Comparison of ENCODE assay signal across 18 mouse cellular contexts in genomic region chr2:124605341-124605740, GRCm38 (mm10).
A peak's percentile ranks its signal among the peaks of the same experiment; 100 is the strongest.
DNase-seq lines count a peak whose midpoint lies in the region; ATAC-seq and TF ChIP-seq lines count a peak whose summit lies in the region.
"Had no signal": no experiment of that assay in that cellular context is flagged by ENCODE, and none has a peak within 500 bp of the region (broad histone marks: within the 10 kb centered on the region; RNA-seq: fewer than 3 reads in every experiment).

No protein-coding gene starts in this region.

- peak in 1 of 2 experiments; percentile 62 for DNase-seq in cerebellum, adult 2 months
- DNase-seq in cerebellum, adult 11-12 months, result no peak
- DNase-seq in hindbrain, postnatal 0 days (ENCODE audit: low spot score), result peak; percentile 68
- DNase-seq in hindbrain, embryonic 14.5 days (ENCODE audit: low spot score), result no peak
- DNase-seq in lung, embryonic 14.5 days, result peak; percentile 27
- no peak for DNase-seq in lung, postnatal 25 days (ENCODE audit: low spot score)
- DNase-seq in induced T-regulatory cell, adult 2 months (ENCODE audit: low read depth), result peak; percentile 23
- DNase-seq: adrenal gland, adult 2 months; cerebellum, postnatal 36 days; kidney, adult 11 months; lung, adult 18-20 months; right cerebral cortex, adult 18-20 months; thymus, postnatal 14 days had no signal

- H3K27ac ChIP-seq in cerebellum, adult 2 months (ENCODE audit: insufficient read depth, low read length), result no peak overlapping the region
- H3K27ac ChIP-seq in hindbrain, postnatal 0 days, result no peak overlapping the region
- H3K27ac ChIP-seq in hindbrain, embryonic 14.5 days, result no peak overlapping the region
- H3K27ac ChIP-seq in lung, embryonic 14.5 days (ENCODE audit: low read depth), result no peak overlapping the region
- H3K27ac ChIP-seq: embryonic facial prominence, embryonic 13.5 days; hindbrain, embryonic 10.5 days; limb, embryonic 12.5 days; stomach, embryonic 15.5 days had no signal

- no peak overlapping the region for H3K9ac ChIP-seq in hindbrain, postnatal 0 days (replicated peaks; ENCODE audit: low read length)
- no peak overlapping the region for H3K9ac ChIP-seq in hindbrain, embryonic 14.5 days
- no peak overlapping the region for H3K9ac ChIP-seq in lung, embryonic 14.5 days
- H3K9ac ChIP-seq: embryonic facial prominence, embryonic 13.5 days; limb, embryonic 12.5 days; stomach, embryonic 15.5 days had no signal

- ATAC-seq in hindbrain, postnatal 0 days, result no peak
- ATAC-seq in hindbrain, embryonic 14.5 days (ENCODE audit: low FRiP score), result no peak
- ATAC-seq in lung, embryonic 14.5 days (ENCODE audit: insufficient read depth), result no peak
- ATAC-seq in activated CD4-positive, CD25-positive, alpha-beta regulatory T cell, adult 4 months, result no peak

- no peak for TF ChIP-seq POLR2A in cerebellum, adult 2 months (IDR thresholded peaks at IDR 0.05; ENCODE audit: borderline replicate concordance, insufficient read depth, low read length)

- peak; percentile 24; the same call in 1 of the 2 replicates for TF ChIP-seq CTCF in cerebellum, adult 2 months (IDR thresholded peaks at IDR 0.05; ENCODE audit: borderline replicate concordance, insufficient read depth, low read depth, low read length)
- TF ChIP-seq CTCF in hindbrain, postnatal 0 days (IDR thresholded peaks at IDR 0.05; ENCODE audit: low read depth), result peak; percentile 68
- TF ChIP-seq CTCF in lung, embryonic 14.5 days (IDR thresholded peaks at IDR 0.05; ENCODE audit: low read depth), result peak; percentile 25; the same call in 1 of the 2 replicates

- no peaks in the 10 kb centered on the region for H3K36me3 ChIP-seq in hindbrain, postnatal 0 days (ENCODE audit: insufficient read depth, low read length)
- H3K36me3 ChIP-seq in hindbrain, embryonic 14.5 days (replicated peaks; ENCODE audit: control insufficient read depth, insufficient read depth), result no peaks in the 10 kb centered on the region
- no peaks in the 10 kb centered on the region for H3K36me3 ChIP-seq in lung, embryonic 14.5 days (ENCODE audit: insufficient read depth)
- H3K36me3 ChIP-seq: embryonic facial prominence, embryonic 13.5 days; hindbrain, embryonic 10.5 days; limb, embryonic 12.5 days; stomach, embryonic 15.5 days had no signal

- peaks cover 8% of the 10 kb centered on the region for H3K4me1 ChIP-seq in cerebellum, adult 2 months (ENCODE audit: control insufficient read depth, insufficient read depth, low read length)
- peaks cover 3% of the 10 kb centered on the region; the same call in 1 of the 2 replicates for H3K4me1 ChIP-seq in hindbrain, postnatal 0 days (ENCODE audit: insufficient read depth, low read length)
- 0 out of 2 replicates have a peak, but pooled peaks cover 3% of the 10 kb centered on the region for H3K4me1 ChIP-seq in hindbrain, embryonic 14.5 days (replicated peaks; ENCODE audit: control insufficient read depth, insufficient read depth, low read length)
- H3K4me1 ChIP-seq in lung, embryonic 14.5 days (ENCODE audit: insufficient read depth), result no peaks in the 10 kb centered on the region
- H3K4me1 ChIP-seq: stomach, embryonic 15.5 days had no signal

- H3K9me3 ChIP-seq in hindbrain, postnatal 0 days (ENCODE audit: low read length), result no peaks in the 10 kb centered on the region
- H3K9me3 ChIP-seq in hindbrain, embryonic 14.5 days (ENCODE audit: control insufficient read depth, low read length), result no peaks in the 10 kb centered on the region
- H3K9me3 ChIP-seq in lung, embryonic 14.5 days (ENCODE audit: low read depth, low read length), result no peaks in the 10 kb centered on the region
- H3K9me3 ChIP-seq: embryonic facial prominence, embryonic 13.5 days; hindbrain, embryonic 10.5 days; limb, embryonic 12.5 days; stomach, embryonic 15.5 days had no signal

- H3K4me2 ChIP-seq in hindbrain, postnatal 0 days (ENCODE audit: low read depth, low read length), result no peak overlapping the region
- H3K4me2 ChIP-seq in hindbrain, embryonic 14.5 days (replicated peaks), result no peak overlapping the region
- H3K4me2 ChIP-seq in lung, embryonic 14.5 days, result no peak overlapping the region
- H3K4me2 ChIP-seq: embryonic facial prominence, embryonic 13.5 days; limb, embryonic 12.5 days; stomach, embryonic 15.5 days had no signal

- WGBS in cerebellum, adult 2 months, result 78% methylated on average over 1 of the region's 1 CpGs
- WGBS in hindbrain, postnatal 0 days, result 82% methylated on average over 1 of the region's 1 CpGs
- WGBS in hindbrain, embryonic 14.5 days, result 77% methylated on average over 1 of the region's 1 CpGs
- 78% methylated on average over 1 of the region's 1 CpGs for WGBS in lung, embryonic 14.5 days

- H3K27me3 ChIP-seq in cerebellum, adult 2 months (ENCODE audit: control insufficient read depth, insufficient read depth, low read length), result no peaks in the 10 kb centered on the region
- H3K27me3 ChIP-seq in hindbrain, postnatal 0 days (ENCODE audit: insufficient read depth, low read length), result no peaks in the 10 kb centered on the region
- H3K27me3 ChIP-seq in hindbrain, embryonic 14.5 days (ENCODE audit: control insufficient read depth, insufficient read depth, low read length), result 0 out of 2 replicates have a peak, but pooled peaks cover 3% of the 10 kb centered on the region
- H3K27me3 ChIP-seq in lung, embryonic 14.5 days (ENCODE audit: insufficient read depth, low read length), result no peaks in the 10 kb centered on the region
- H3K27me3 ChIP-seq: stomach, embryonic 15.5 days had no signal

- no peak overlapping the region for H3K4me3 ChIP-seq in cerebellum, adult 2 months (replicated peaks; ENCODE audit: insufficient read depth, low read depth, low read length)
- no peak overlapping the region for H3K4me3 ChIP-seq in hindbrain, postnatal 0 days (ENCODE audit: low read length)
- no peak overlapping the region for H3K4me3 ChIP-seq in hindbrain, embryonic 14.5 days (replicated peaks; ENCODE audit: low read length)
- H3K4me3 ChIP-seq in lung, embryonic 14.5 days (ENCODE audit: low read depth, low read length), result no peak overlapping the region
- H3K4me3 ChIP-seq: embryonic facial prominence, embryonic 13.5 days; hindbrain, embryonic 10.5 days; limb, embryonic 12.5 days; stomach, embryonic 15.5 days had no signal

Comparison
In these comparisons a context has a peak if more than half of its experiments do, and no peak if none do; other contexts are left out.
1. DNase-seq: peak in hindbrain, postnatal 0 days (single experiment), lung, embryonic 14.5 days (single experiment) and induced T-regulatory cell, adult 2 months (single experiment); none in cerebellum, adult 11-12 months (single experiment), hindbrain, embryonic 14.5 days (single experiment) and lung, postnatal 25 days (single experiment).
2. Peak in every context shown above with its lines, with median percentiles within 50 percentile points of each other: CTCF ChIP-seq.